Mouse (Mus musculus): ENCODE results near the gene Cyth1.

The Cyth1 gene

DNA sequence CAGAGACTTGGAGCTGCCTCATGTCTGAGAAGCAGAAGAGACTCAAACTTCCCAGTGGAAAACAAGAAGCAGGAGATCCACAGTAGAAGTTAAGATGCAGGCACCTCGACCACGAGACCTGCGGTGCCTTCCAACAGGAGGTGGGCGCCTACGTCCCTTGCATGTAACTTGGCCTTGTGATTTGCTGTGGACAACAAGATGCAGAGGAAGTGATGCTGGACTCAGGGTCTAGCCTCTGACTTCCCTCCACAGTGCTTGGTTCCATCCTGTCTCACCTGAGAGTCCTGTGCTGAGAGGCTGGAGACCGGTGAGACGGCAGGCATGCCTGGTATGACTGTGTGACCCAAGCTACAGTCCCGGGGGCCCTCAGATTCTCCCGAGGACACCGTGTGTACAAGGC is 101.9 kb downstream of the Cyth1 start:
- DNase-seq: no peak

DNA sequence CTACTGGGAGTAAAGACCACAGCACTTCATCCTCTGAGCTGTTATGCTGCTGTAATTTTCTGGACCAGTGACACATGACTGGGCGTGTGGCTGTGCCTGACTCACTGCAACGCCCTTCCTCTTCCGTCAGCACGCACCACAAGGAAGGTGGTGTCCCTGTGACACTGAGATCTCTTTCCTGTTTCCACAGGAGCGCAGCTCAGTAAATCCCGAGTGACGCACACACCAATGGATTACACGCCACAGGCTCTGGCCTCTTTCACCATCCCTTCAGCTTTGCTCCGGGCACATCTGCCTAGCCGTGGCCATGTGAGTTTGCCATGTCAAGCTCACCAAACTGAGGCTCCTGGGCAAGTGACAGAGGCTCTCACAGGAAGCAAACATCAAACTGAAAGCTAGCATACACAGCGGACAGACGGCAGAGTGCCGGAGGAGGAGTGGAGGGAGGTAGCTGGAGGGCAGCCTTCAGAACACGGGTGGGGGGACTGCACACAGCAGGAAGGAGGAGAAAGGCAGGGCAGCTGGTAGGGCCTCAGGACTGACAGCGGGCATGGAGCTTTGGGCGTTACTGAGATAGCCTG is 102.5 kb downstream of the Cyth1 start:
- no peak for DNase-seq

DNA sequence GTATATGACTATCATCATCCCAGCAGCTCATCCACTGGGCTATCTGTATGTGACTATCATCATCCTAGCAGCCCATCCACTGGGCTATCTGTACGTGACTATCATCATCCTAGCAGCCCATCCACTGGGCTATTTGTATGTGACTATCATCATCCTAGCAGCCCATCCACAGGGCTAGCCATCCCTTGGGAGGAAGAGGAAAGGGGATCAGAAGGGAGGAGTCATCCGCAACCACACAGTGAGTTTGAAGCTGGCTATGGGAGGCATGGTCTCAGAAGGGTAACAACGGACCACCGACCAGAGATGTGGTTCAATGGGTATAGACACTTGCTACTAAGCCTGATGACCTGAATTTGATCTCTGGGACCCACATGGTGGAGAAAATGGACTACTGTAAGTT is 103.3 kb downstream of the Cyth1 start:
- no peak for DNase-seq

DNA sequence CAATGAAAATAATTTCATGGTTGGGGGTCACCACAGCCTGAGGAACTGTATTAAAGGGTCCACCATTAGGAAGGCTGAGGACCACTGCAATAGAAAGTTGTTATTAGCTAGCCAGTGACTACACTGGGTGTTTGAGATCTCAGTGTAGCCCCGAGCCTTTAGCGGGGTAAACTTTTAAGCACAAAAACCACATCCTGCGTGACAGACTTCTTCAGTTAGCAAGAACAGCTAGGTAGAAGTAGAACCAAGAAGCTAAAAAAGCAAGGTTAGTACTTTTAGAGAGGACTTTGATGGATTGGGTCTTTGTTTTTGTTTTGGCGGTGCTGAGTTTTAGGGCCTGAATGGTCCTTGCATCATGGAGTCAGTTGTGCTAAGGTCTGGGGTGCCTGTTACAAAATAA is 104.7 kb downstream of the Cyth1 start:
- no peak for DNase-seq

DNA sequence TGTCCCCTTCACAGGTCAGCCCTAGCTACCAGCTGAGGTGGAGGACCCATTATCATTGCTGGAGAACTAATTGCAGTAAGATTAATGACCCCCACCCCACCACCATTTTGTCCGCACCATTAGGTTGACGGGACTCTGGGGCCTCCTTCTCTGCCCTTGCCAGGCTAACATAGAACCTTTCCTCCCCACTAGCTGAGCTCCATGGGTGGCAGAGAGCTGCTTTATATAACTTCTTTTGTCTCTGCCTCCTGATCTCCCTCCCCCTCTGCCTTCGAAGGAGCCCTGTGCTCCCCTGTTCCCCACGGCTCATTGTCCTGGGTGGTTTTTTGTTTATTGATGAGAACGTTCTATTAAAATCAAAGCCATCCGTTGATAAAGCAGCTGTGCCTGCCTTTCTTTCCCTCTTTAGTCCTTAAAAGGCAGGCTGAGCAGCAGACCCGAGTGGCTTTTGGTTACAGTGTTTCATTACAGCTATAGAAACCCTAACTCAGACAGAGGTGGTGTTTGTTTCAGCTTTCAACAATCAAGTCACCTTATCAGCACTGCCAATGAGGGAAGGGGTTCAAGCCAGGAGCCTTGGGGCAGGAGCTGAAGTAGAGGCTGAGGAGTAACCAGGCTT is 105.7 kb downstream of the Cyth1 start:
- DNase-seq: no peak

DNA sequence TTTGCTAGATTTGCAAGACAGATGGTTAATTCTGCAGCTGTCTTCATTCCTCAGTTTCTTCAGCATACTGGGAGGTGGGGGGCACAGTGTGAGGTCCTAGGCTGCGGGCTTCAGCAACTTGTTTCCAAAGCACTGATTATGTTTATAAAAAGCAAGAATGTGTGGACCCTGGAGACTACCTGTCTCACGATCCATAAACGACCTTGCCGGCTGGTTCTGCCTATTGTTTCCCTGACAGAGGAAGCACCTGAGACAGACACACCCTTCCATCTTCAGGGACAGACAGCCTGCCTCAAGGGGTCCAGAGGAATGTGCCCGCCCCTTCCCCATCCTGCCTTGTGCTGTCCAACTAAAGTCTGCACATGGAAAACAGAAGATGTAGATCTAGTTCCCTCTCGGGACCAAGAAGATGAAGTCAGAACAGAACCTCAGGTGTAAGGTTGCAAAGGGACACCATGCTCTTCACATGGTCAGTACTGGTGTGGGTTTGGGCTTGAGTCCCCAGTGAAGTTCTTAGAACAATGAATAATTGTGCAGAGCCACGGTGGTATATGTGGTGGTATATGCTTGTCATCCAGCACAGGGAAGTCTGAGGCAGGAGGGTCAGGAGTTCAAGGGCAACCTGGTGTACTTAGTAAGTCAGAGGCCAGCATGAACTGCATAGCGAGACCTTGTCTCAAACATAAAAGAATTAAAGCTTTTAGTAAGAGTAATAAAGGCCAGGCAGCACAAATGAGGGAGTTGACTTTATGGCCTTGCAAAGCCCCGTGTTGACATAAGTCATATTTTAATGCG is 107.4 kb downstream of the Cyth1 start:
- no peak for DNase-seq

DNA sequence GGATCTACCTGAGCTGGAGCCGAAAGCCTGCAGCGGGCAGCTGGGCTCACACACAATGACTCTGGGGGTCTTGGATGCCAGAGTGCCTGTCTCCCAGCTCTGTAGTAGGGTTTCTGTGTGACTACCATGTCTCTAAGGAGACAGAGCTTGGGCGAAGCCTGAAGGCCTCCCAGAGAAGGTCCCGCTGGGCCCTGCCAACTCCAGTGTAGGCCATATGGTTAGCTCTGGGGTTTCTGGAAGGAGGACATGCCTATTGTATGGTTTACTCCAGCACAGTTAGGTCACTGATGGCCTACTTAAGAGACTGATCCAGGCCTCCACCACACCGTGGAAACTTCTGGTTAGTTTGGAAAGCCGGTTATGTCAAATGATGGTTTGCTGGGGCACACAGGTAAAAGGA is 110.0 kb downstream of the Cyth1 start:
- no peak for DNase-seq

DNA sequence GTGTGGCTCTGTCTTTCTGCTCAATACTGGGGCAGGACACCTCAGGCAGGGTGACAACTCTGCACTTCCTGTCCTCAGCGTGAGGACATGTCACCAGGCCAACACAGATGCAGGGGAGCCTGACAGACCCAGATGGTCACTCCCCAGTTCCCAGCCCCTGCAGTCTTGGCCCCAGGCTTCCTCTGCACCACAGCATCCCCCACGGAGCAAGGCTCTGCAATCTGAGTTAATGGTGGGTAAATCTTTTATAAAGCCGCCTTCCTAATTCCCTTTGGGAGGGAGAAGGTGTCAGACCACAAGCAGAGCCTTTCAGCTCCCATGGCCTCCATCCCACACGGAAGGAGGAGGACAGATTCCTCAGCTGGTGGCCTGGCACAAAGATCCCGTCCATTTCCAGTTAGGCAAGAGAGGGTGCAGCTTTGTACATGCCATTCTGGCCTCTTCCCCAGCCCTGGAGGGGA is 112.2 kb downstream of the Cyth1 start:
- no peak for DNase-seq

DNA sequence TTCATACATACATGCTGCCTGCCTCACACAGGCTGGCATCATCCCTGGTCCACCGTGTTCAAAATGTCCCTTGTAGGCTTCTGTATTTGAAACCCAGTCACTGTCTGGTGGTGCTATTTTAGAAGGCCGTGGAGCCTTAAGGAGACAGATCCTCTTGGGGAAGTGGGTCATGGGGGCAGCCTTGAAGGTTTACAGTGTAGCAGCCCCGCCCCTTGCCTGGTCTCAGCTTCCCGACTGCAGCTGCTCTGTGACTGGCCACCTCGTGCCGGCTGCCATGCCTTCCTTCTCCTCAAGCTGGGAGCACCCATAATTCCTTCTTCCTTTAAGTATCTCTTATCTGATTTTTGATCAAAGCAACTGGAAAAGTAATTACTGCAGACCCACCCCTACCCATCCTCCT is 113.1 kb downstream of the Cyth1 start:
- no peak for DNase-seq

DNA sequence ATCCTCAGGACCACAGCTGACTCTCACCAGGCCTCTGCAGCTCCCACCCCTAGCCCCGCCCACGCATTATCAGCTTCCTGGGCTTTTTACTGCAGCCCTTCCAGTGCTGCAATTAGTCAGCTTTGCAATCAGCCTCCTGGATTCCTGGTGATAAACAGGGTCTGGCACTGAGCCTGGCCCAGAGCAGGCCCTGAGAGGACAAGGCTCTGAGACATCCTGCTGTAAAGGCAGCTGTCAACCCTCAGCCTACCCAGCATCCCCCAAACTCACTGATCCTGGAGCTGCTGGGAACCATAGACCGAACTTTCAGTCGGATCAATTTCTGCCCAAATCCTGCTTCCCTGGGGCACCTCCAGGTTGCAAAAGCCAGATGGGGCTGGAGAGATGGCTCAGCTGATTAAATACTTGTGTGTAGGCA is 114.6 kb downstream of the Cyth1 start:
- DNase-seq: peak; percentile 43 to 59

DNA sequence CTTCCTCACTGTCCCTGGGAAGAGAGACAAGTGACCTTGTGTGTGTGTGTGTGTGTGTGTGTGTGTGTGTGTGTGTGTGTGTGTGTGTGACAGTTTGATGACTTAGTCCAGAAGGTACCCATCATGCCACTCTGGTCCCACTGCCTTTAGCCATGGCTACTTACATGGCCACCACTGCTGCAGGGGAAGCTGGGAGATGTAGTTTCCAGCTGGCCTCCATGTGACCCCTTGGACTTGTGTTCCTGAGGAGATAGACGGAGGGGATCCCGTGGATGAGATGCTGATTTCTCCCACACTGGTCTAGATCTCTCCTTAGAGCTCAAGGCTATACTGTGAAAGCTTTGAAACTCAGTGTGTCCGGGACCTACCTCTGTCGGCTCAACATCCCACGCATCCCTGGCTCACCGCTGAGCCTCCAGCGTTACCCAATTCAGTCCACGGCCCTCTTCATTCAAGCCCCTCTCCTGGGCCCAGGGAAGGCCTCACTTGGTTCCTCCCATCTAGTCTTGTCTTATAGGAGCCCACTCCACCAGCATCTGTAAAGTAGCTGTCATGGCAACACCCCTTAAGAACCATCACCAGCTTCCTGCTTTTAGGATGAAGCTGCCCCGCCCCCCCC is 115.2 kb downstream of the Cyth1 start:
- DNase-seq: peak; percentile 36 to 46

DNA sequence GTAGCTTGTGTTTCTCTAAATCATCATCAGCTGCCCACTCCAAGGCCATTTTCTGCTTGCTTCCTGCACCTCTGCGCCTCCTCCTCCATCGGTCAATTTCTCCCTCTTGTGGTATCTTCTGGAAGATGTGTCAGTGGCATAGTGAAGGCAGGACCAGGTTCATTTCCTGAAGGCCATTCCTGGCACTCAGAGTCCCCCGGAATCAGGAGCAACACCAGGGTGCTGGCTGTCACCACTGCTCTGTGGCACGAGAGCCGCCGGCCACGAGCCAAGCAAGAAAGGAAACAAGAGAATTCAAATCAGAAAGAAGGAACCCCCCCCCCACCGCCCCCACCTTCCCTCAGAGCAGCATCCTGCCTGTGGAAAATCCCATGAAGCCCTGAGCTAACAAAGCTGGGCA is 116.3 kb downstream of the Cyth1 start:
- peak; percentile 65 to 67 for DNase-seq

DNA sequence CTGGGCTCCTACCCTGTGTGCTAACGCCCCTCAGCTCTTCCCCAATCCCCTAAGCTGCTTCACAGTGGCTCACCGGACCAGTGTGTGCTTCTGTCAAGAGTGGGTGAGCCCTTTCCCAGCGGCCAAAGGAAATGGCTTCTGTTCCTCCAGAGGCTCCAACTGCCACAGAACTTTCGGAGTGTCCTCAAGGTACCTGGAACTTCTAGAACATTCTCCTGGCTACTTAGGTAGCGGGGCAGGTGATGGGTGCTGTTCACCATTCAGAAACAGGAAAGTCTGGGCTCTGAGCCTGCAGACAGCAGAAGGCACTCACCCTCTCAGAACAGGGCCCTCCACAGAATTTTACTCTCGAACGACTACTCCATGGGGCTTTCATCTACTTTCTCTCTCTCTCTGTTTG is 117.9 kb downstream of the Cyth1 start, which contains the start of gene Dnah17:
Dnah17 (minus strand) TSS at position 101 of the 400 bp plus-strand sequence.
- DNase-seq: no peak

DNA sequence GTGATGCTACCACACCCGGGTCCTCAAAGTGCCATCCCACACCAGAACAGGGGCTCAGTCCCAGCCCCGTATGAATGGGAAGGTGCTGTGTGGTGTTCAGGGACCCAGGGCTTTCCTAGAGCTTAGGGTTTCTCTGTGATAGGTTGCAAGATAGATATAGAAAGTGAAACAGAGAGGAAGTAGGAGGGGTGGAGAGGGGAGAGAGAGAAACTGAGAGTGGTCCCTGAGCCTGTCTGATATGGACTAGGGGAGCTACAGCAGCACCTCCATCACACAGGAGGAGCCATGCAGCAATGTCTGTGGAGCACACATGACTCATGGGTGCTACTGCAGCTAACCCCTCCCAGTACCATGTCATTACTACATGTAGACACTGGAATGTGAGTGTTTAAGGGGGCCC is 118.6 kb downstream of the Cyth1 start:
- DNase-seq: no peak

DNA sequence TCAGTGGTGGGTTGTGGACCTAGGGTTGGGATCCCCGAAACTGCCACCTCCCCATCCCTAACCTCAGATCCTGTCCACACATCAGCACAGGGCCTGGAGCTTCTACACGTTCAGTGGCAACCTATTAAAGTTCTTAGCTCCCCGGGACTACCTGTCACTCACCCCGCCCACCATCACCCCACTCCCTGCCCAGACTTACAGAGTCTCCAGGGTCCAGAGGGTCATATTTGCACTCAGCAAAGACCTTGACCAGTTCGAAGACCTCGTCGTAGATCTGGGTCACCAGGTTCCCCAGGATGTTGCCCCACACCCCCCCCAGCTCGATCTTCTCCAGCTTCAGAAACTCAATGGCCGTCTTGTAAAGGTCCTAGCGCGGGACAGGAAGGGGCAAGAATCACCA is 126.8 kb downstream of the Cyth1 start:
- DNase-seq: no peak

DNA sequence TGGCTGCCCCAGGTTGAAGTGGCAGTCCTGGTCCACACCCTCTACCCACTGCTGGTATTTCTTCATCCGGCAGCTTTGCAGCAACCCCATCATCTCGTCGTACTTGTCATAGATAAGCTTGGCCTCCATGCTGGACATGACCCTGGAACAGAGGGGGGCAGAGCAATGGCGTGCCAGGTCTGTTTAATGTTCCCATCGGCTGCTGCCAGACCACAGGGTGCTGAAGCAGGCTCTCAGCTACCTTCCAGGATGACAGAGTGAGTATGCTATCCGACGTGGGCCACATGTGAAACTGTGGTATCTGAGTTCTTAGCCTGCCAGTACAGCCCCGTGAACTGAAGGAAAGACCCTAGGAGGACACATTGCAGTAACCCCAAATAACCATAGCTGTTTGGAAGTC is 129.6 kb downstream of the Cyth1 start:
- DNase-seq: no peak

DNA sequence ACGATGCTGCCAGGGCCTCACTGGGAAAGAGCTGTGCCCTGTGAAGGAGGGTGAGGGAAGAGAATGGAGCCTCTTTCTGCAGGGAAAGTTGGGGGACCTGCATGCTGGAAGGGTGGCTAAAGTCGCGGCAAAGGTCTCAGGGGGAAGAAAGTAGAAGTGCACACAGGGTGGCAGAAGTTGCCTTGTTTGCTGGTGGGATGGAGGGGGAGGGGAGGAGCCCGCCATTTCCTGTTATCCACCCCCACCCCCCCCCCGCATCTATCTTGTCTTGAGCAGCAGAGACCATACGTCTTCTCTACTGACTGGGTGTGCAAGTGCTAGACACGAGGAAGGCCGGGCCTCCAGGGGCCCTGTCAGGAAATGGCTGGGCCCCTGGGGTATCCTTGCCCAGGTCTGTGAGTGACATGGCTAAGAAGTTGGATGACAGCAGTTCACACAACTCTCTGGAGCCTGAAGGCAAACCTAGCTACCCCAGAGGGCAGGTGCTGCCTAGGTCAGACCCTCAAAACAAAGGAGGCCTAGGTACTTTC is 133.7 kb downstream of the Cyth1 start:
- DNase-seq: no peak

DNA sequence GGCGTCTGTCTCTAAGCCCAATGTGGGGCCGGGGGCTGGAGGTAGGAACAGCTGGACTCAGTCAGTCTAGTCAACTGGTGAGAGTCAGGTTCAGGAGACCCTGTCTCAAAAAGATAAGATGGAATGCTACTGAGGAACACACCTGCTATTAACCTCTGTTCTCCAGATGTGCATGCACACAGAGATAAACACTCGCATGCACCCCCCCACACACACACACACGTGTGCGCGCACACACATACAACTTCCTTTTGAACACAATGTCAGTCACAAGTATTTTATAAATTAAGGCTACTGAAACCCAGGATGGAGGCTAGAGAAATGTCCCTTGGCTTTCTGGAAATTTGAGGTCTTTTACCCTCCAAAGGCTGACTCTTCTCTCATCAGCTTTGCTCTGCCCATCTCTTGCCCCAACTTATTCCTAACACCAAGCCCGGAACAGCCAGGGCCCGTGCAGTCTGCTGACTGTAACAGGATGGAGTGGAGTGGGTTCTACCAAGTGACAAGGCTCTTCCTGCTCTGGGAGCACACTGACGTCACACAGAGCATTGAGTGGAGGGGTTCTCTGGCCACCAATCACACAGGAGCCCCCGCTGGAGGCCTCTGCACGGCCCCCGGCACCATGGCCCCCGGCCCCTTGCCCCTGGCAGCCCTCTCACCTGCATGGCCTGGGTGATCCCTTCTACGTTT is 134.7 kb downstream of the Cyth1 start:
- DNase-seq: no peak

DNA sequence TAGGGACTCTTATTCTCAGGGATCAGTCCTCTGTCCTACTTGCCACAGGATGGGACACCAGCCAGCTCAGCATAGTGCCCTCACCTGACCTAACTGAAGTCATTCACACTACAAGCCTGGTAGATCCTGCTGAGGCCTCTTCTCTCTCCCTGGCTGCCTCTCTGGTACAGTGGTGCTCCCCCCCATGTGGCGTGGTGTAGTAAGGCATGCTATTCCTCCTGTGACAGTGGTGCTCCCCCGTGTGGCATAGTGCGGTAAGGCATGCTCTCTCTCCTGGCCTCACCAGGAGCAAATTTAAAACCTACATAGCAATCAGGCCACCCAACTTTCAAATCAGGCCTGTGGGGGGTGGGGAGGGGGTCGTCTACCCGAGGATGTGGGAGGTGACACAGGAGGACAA is 144.4 kb downstream of the Cyth1 start:
- DNase-seq: peak; percentile 79 to 92

DNA sequence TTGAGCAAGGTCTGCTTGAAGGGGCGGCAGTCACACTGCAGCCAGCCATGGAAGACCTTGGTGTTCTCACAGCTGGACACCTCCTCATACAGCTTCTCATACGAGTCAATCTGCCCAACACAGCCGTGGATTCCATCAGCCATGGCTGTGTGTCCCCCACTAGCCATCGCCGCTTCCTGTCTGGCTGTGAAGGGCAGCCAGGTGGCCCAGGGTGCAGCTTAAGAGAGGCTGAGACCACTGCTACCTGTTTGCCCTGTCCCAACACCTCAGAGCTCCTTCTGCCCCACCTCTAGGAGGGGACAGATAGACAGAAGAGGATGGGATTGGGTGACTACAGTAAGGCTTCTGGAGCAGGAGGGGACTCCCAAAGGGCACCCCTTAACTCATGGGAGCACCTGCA is 145.0 kb downstream of the Cyth1 start:
- no peak for DNase-seq

DNA sequence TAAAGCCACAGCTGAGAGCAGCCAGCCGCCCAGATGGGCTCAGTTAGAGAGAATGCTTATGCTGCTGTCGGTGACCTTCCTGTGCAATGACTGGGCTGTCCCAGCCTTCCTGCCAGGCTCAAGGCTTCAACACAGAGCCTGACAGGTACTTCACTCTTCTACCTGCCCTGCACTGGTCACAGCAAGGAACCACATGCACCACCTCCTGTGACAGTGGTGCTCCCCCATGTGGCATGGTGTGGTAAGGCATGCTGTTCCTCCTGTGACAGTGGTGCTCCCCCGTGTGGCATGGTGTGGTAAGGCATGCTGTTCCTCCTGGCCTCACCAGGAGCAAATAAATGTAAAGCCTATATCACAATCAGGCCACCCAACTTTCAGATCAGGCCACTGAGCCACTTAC is 145.6 kb downstream of the Cyth1 start:
- DNase-seq: peak; percentile 87 to 95

DNA sequence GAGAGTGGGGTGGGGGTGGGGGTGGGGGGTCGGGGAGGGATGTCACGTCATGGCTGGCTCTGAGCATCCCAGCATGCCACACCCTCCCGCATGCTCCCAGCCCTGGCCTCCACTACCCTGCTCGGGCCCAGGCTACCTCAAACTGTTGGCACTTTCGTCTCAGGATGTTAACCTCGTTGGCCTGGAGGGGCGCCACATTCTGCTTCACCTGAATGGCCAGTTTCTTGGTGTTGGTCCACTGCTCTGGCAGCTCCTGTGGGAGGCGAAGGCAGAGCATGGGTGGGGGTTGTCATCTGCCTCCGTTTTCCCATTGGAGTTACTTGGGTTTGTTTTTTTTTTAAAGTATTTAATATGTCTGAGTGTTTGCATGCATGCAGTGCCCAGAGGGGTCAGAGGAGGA is 147.3 kb downstream of the Cyth1 start:
- DNase-seq: peak in 1 of 2 experiments; percentile 45

DNA sequence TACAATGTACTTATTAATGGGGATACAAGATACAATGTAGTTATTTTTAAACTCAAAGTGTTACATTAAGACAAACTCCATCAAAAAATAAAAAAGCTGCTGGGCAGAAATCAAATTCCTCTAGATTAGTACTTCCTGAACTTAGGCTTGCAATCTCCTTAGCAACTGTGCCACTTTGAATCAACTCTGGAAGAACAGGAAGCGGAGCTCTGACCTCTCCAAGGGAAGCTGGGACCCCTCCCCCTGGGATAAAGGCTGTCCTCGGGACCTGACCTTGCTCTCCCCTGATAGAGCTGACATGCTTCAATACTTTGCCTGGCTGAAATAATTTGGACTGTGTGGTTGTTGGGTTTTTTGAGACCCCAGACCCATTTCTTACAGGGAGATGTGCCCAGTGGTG is 151.7 kb downstream of the Cyth1 start:
- DNase-seq: no peak
